Mouse (Mus musculus): ENCODE measurements around the gene Frmd4a.

DNA sequence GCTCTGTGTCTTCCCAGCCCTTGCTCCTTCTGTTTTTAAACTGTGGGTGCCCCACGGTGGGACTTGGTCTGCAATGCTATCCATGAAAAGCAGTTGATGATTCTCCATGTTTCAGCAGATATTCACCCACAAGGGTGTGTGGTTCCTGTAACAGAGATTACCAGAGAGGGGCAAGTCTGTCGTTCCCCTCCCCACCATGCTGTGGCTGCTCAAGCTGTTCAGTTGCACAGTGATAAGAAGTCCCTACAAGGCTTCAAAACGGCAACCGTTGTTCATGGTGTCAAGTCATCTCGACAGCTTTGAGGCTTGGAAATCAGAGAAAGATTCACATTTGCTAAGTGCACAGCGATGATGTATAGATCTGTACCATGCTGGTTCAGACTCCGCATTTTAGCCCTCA lies 449.8 kb downstream of the Frmd4a start:
- TF ChIP-seq CTCF (IDR thresholded peaks at IDR 0.05; ENCODE audit: low read depth, low read length) (no peak), POLR2AphosphoS5 (IDR thresholded peaks at IDR 0.05; ENCODE audit: insufficient replicate concordance, low read depth, low read length) (no peak), GATA1 (IDR thresholded peaks at IDR 0.05; ENCODE audit: borderline replicate concordance, low read length) (no peak), TAL1 (conservative IDR thresholded peaks at IDR 0.05; ENCODE audit: low read depth, low read length) (no peak)

Measured in G1E (cell line).